Mouse (Mus musculus) embryonic fibroblast, embryonic 13.5 days (primary cell): ENCODE results near the gene Galntl6.

Experiments
- CTCF ChIP-seq: IDR thresholded peaks from 2 replicates; pipeline ENCODE4 v1.5.1; 2011; ENCODE audit warnings: mild to moderate bottlenecking, control low read depth, low read length, moderate library complexity, borderline replicate concordance; ENCODE audit not compliant: insufficient read depth
- POLR2A ChIP-seq: IDR thresholded peaks from 2 replicates; pipeline ENCODE4 v1.6.1; 2011; ENCODE audit warnings: low read depth, mild to moderate bottlenecking, control low read depth, low read length, moderate library complexity

GRCm38 (mm10) chr8:58244830-58245229, 667.6 kb downstream of the Galntl6 start:
- no peak for TF ChIP-seq CTCF
- TF ChIP-seq POLR2A: no peak
